Mouse (Mus musculus) heart, adult 2 months (tissue): ENCODE measurements around the gene Actr5.

Experiments
- CTCF ChIP-seq: fragments of 200-600 bp; IDR thresholded peaks from 2 replicates; pipeline ENCODE4 v1.8.1; 2022; ENCODE audit warnings: antibody characterized with exemption, mild to moderate bottlenecking, moderate library complexity
- POLR2A ChIP-seq: fragments of 200-500 bp; IDR thresholded peaks from 2 replicates; pipeline ENCODE4 v1.6.1; 2011; ENCODE audit warnings: mild to moderate bottlenecking, low read depth, low read length, control low read depth; ENCODE audit not compliant: insufficient read depth

- TF ChIP-seq CTCF: no peak
- TF ChIP-seq POLR2A: no peak
Observed at GRCm38 (mm10) chr2:158679091-158679490, 54.4 kb downstream of the Actr5 start.
